Mouse (Mus musculus) inflammation-experienced regulatory T-cells (primary cell): Measurements from ENCODE around the gene Htatsf1. TPM values are rescaled to one million over a fixed set of nuclear protein-coding genes. Genes with fewer than 3 reads are reported as not detected.

Experiments
- polyA plus RNA-seq, 2 experiments: library from polyadenylated mRNA; unstranded; fragments of 100-300 nt; shearing (Covaris generic); gene quantifications; one replicate each; pipeline ENCODE4 v1.2.1; 2017

Htatsf1 gene
- 10 to 100 TPM; 55.2 to 74.2 TPM for polyA plus RNA-seq

DNA sequence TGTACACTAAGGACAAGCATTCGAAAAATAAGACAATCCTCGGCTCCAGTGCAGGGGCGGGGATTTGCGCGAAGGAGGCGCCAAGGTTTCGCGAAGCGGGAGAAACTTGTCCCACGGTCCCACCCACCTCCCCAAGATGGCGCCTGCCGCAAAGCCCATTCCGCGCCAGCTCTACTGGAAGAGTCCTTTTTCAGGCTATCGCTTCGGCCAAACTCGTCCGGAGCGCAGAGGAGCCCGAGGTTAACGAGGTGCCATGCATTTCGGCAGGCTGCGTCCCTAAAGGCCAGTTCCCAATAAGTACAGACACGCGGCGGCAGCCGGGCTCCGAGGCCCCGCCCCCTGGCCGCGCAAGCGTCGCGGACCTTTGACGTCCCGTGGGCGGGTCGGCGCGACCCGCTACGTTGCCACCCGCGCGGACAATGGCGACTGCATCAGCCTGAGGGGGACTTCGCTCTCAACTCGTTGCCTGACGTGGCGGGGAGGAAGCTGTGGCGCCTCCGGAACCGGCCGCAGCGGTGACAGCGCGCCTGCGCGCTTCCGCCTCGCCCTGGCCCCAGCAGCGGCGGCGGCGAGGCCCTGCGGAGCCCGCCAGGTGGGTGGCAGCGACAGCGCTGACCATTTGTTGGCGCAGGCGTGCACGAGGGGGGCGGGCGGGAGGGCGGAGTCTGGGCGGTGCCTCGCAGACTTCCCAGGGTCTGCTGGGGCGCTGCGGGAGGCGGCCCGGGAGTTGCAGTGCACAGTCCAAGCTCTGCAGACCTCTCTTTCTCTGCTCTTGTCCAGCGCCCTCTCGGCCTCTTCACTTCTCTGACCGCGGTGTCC lies at the start of gene Htatsf1:
Gene Htatsf1 (plus strand): TSS at position 410 of the 819 bp plus-strand sequence.

DNA sequence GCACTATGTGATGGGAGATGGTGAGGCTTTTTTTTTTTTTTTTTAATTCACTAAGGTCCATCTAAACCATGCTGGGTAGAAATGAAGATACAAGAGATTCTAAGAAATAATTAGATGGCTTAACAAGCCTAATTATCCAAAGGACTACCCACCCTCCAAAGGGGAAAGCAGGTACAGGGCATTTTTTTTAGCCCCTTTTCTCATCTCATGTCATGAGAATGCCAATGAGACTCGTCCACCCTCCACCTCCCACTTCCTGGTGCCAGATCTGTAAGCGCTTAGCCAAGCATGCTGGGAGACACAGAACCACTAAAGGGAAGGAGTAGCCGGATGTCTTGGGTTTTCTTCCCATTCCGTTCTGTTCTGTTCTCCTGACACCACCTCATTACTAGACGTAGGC lies 10.6 kb upstream of the Htatsf1 start, which contains the start of gene Brs3:
Gene Brs3 (plus strand): TSS at position 301 of the 400 bp plus-strand sequence.

DNA sequence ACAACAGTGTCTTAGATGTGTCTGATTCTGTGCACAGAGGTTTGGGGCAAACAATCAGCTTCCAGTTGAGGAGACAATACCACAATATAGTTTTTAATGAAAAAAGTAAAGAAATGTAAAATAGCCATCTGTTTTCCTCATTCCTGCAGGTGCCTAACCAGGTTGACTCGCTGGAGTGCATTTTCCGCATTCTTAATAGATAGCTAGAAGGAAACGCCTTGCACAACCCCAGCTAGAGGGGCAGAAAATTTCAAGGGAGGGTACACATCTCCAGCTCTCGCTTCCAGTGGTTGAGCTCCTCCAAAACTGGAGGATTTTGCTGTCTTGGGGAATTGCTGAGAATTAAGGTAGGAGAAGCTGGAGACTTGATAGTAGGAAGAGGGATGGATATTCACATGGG lies 34.4 kb downstream of the Htatsf1 start, which contains the start of gene Vgll1:
Gene Vgll1 (plus strand): TSS at position 301 of the 400 bp plus-strand sequence.

Other genes starting within 250 kb of the Htatsf1 start
- gene Map7d3, start 231.3 kb upstream of the Htatsf1 start, polyA plus RNA-seq = 1 to 10 TPM in 1 of 2 experiments, under 1 TPM in 1; 0.69 to 1.1 TPM
- gene Adgrg4, start 183.4 kb upstream of the Htatsf1 start, polyA plus RNA-seq = 1 to 10 TPM in 1 of 2 experiments, under 1 TPM in 1; 0.08 to 1.5 TPM
- under 1 TPM in 1 of 2 experiments, not detected in 1; 0.17 TPM for gene Brs3, start 10.5 kb upstream of the Htatsf1 start, polyA plus RNA-seq
- not detected for gene Vgll1, start 34.5 kb downstream of the Htatsf1 start, polyA plus RNA-seq
- 100 to 1,000 TPM in 1 of 2 experiments, 10 to 100 TPM in 1; 59.2 to 159 TPM for gene Cd40lg, start 158.6 kb downstream of the Htatsf1 start, polyA plus RNA-seq